Mouse (Mus musculus) hindlimb bud, embryonic 11.5 days (tissue): ENCODE data around the gene Sufu.
A peak's percentile ranks its signal among the peaks of the same experiment; 100 is the strongest.

Source experiments
- DNase-seq: peaks from one replicate; pipeline ENCODE4 v3.0.0-alpha.2; 2012; ENCODE audit warnings: low read depth, low spot score; ENCODE audit errors: extremely low spot score

Sufu gene

GRCm38 (mm10) chr19:46396686-46397435 lies at the start of gene Sufu:
Gene Sufu, plus strand, starts transcription at chr19:46396896.
- DNase-seq: peak; percentile 97

- DNase-seq: no peak
Measured at GRCm38 (mm10) chr19:46347146-46347545, 49.5 kb upstream of the Sufu start.

- DNase-seq: no peak
Measured at GRCm38 (mm10) chr19:46347936-46348668, 48.6 kb upstream of the Sufu start.

GRCm38 (mm10) chr19:46348761-46349458 lies 47.8 kb upstream of the Sufu start:
- DNase-seq: no peak

- DNase-seq: no peak
Measured at GRCm38 (mm10) chr19:46349550-46349949, 47.1 kb upstream of the Sufu start.

- no peak for DNase-seq
Measured at GRCm38 (mm10) chr19:46350168-46350932, 46.3 kb upstream of the Sufu start, which contains the start of gene 2310034G01Rik. Gene 2310034G01Rik, minus strand, starts transcription at chr19:46350302.

- peak; percentile 39 for DNase-seq
Measured at GRCm38 (mm10) chr19:46356701-46357138, 40.0 kb upstream of the Sufu start.

- no peak for DNase-seq
Measured at GRCm38 (mm10) chr19:46357344-46358280, 39.1 kb upstream of the Sufu start.

GRCm38 (mm10) chr19:46358381-46358780 lies 38.3 kb upstream of the Sufu start:
- no peak for DNase-seq

GRCm38 (mm10) chr19:46362104-46362503 lies 34.6 kb upstream of the Sufu start:
- no peak for DNase-seq

- DNase-seq: no peak
Measured at GRCm38 (mm10) chr19:46363294-46364009, 33.2 kb upstream of the Sufu start.

GRCm38 (mm10) chr19:46367798-46368590 lies 28.7 kb upstream of the Sufu start:
- no peak for DNase-seq

- DNase-seq: no peak
Measured at GRCm38 (mm10) chr19:46369204-46369603, 27.5 kb upstream of the Sufu start.

GRCm38 (mm10) chr19:46374477-46375088 lies 22.1 kb upstream of the Sufu start:
- no peak for DNase-seq

- DNase-seq: no peak
Measured at GRCm38 (mm10) chr19:46375489-46375888, 21.2 kb upstream of the Sufu start.

- DNase-seq: no peak
Measured at GRCm38 (mm10) chr19:46375891-46376290, 20.8 kb upstream of the Sufu start.

GRCm38 (mm10) chr19:46382275-46382674 lies 14.4 kb upstream of the Sufu start:
- DNase-seq: no peak

GRCm38 (mm10) chr19:46389872-46390271 lies 6.8 kb upstream of the Sufu start:
- DNase-seq: no peak
